Mouse (Mus musculus) liver, postnatal 0 days (tissue): Measurements from ENCODE around the gene Pank4.

Source experiments
- CTCF ChIP-seq: sonication (generic); IDR thresholded peaks from 2 replicates; pipeline ENCODE4 v1.5.1; 2016; ENCODE audit warnings: antibody characterized with exemption, low read depth
- EP300 ChIP-seq: IDR thresholded peaks from 2 replicates; pipeline ENCODE4 v1.6.1; 2016; ENCODE audit warnings: antibody characterized with exemption, low read depth, mild to moderate bottlenecking

DNA sequence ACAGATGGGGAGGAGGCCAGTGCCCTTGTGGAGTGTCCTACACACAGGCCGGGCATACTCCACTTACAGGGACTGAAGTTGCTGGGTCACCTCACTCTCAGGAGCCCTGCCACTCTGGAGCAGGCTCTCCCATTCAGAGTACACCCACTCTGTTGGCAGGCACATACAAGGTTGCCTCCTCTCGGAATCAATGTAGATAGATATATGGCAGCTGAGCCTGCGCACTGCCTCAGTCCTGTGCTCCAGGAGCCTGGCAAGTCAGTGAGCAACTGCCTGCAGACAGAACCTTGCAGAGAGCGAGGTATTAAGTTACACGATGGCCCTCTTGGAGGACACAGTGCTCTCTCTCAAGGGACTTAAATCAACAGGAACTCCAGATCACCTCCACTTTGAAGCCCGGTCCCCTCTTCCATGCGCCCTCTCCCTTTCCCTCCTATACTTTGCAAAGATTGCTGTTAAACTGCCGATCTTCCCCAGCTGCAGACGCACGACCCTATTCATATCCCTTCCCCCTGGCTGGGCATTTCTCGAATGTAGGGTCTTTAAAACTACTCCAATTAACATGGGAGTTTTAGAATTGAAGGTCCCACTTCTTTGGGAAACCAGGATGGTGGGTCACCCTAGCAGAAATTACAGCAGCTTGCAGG, 610 bp upstream of the Pank4 start:
- no peak for TF ChIP-seq CTCF
- no peak for TF ChIP-seq EP300
